Mouse (Mus musculus) right cerebral cortex, postnatal 14 days (tissue): ENCODE measurements at regions not wholly inside any gene's neighbourhood (a gene's known extent, or its start where the extent isn't known, plus 50 kb on each side); places are given as distances from the start of the nearest gene placed in this dataset.

Experiments used
- DNase-seq: peaks from one replicate; pipeline ENCODE4 v3.0.0; 2022

DNA sequence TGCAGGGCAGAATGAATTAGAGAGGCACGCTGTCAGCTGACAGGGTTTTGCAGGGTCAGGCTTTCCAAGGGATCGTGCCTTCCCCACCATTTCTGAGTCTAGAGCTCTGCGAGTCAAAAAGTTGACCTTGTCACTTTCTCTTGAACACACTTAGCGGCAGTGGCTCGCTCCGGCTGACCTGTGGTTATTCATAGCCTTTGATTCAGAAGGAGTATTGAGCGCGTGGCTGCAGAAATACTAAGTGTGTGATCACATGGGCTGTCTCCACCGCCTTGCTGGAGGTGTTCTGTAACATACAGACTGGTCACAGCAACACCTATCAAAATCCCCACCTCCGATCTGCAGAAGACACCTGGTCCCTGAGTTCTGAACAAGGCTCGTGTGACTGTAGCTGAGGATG lies 252.9 kb downstream of the Uaca start:
- no peak for DNase-seq

DNA sequence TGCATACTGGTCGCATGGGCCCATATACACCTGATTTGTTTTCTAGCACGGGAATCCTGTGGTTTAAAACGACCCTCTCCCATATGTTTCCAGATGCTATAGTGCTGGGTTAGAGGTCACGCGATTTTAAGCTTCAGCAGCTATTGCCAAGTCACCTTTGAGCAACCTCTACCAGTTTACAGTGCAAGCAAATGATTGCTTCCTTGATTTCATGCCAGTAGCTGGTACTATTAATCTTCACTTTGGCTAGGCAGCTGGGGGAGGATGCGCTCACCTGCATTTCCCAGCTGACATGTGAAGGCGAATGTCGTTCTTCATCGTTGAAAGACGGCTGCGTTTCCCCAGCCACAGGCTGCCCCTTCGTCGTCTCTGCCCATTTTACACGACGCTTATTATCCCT lies 254.2 kb downstream of the Uaca start:
- no peak for DNase-seq

DNA sequence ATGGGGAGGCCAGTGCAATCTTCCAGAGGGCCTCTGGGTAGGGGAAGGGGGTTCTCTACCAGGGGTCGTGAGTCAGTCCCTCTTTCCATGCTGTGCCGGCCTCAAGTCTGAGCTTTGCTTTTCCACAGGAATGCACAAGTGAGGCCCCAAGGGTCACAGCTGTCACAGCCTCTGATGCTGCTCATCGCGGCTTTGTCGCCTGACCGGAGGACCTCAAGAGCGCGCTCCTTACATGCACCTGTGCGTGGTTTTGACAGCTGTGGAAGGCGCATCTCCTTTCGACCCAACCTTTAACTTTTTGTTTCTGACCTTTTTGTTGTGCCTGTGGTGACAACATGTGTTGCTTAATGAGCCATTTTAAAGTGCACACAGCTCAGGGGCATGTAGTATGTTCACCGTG lies 258.3 kb downstream of the Uaca start:
- DNase-seq = no peak

DNA sequence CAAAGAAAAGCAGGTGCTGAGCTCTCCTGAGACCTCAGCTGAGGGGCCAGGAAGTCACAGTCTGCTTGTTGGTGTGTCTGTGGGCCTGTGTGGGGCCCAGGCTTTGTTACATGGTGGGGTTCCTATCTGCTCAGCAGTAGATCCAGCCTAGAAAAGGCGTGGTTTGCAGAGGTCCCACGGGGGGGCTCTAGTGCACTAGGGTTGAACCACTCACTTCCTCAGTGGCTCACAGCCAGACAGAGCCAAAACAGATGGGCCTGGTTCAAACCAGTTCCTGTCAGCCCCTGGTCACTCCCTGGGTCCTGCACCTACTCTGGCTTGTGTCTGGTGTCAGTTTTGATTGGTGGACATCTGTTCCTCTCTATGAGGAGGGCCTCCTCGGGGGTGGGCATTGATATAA lies 260.1 kb downstream of the Uaca start:
- peak; percentile 32 for DNase-seq

DNA sequence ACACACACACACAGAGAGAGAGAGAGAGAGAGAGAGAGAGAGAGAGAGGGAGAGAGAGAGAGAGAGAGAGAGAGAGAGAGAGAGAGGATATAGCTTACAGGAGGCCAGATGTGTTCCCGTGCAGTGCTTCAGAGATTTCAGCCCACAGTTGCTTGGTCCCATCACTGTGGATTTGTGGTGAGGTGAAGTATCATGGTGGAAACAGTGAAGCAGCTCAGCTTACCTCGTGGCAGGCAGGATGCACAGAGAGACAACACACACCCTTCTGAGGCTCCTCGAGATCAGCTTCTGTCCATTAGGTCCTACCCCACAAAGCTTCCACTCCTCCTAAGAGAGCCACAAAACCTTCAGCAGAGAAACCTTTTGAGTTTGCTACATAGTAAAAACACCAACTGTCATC lies 261.1 kb downstream of the Uaca start:
- no peak for DNase-seq

DNA sequence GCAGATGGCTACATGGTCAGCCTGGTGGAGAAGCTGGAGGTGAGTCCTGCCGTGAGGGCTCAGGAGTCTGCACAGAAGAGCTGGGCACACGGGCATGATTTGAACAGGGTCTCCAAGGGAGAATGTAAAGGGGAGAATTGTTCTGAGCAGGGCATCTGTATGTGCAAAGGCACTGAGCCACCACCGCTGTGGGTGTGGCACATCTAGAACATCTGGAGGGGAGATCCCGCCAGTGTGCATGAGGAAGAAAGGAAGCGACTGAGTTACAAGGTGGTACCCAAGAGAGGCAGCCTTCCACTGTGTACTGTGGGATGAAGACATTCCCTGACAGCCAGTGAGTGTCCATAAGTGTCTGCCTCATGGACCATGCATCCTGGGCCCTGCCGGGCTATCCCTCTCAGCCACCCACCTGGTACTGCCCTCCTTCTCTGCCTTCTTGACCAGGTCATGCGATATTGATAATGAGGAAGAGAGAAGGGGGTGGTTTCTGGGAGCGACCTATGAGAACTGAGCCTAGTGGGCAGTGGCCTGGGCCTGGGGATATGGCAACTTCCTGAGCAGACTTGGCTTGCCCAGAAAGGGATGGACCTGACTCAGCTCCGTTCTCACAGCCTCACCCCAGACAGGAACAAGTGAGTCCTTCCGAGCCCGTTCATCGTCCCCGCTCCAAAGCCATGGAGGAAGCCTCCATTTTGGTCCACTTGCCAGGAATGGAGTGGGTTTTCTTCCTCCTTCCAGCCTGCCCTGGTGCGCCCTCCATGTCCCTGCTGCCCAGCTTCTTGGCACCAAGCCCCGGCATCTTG lies 261.8 kb downstream of the Uaca start:
- DNase-seq = peak; percentile 33

DNA sequence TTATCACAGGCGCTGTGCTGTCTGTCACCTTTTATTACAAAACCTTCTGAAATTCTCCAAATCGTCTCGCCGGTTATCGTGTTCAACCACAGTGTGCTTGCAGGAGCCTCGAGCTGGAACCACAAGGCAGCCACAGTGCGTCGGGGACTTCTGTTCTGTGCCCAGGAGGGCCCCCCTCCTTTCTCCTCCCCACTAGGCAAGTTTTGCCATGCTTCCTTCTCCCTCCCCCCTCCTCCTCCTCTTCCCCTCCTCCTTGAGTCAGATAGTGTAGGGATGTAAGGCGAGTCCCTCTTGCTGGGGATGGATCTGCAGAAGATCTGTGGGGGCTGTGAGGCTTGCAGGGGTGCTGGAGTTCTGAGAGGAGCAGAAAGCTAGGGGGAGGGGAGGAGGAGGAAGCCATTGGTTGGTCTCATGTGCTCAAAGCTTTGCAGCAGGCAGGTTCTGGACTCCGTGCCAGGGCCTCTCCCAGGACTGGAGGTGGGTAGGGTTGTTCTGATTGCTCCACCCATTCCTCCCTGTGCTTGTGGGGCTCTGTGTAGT lies 262.5 kb downstream of the Uaca start:
- DNase-seq = peak; percentile 30

DNA sequence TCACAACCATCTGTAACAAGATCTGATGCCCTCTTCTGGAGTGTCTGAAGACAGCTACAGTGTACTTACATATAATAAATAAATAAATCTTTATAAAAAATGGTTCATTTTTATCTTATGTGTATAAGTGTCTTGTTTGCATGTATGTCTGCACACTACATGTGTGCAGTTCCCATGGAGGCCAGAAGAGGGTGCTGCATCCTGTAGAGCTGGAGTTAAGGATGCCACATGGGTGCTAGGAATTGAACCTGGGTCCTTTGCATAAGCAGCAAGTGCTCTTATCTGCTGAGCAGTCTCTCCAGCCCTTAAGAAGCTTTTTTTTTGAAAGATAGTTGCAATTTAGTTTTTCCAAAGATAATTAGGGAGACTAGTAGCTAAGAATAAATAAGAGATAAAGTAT lies 264.9 kb downstream of the Uaca start:
- DNase-seq = no peak

DNA sequence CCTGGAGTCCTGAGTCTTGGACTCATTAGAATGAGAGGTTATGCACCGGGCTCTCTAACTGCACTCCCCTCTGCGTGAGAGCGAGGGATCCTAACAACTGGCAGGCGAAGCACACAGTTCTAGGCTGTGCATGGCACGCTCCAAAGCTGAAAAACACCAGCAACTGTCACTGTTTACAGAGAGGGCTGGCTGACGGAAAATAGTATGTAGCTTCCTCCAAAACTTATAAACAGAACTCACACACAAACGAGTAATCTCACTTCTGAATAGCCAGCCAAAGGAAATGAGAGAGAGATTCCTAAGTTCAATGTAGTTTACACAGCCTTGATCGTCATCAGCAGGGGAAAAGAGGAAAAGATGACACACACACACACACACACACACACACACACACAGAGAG lies 266.6 kb downstream of the Uaca start:
- no peak for DNase-seq

DNA sequence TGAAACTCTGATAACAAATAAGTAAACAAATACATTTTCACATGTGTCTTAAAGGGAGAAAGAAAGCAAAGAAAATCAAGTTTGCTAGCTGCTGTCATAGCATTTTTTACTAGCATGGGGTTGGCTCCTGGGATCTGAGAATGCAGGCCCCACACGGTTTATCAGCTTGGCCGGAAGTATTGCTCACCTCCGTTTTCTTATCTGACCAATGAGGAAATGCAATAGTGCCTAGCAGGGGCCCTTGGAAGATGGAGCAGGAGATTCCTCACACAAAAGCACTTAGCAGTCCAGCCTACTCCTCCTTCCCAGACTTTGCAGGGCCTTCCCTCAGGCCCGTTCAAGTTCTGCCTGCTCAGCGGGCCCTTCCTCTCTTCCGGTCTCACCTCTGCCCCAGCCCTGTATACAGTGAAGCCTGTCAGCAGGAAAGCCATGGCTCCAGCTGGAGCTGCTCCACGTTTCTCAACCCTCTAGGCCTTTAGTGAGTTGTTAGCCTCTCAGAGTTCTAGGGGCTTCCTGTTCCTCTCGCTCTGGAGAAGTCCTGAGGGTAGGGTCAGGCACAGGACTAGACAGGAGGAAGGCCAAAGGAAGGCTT lies 270.5 kb downstream of the Uaca start:
- DNase-seq = no peak

DNA sequence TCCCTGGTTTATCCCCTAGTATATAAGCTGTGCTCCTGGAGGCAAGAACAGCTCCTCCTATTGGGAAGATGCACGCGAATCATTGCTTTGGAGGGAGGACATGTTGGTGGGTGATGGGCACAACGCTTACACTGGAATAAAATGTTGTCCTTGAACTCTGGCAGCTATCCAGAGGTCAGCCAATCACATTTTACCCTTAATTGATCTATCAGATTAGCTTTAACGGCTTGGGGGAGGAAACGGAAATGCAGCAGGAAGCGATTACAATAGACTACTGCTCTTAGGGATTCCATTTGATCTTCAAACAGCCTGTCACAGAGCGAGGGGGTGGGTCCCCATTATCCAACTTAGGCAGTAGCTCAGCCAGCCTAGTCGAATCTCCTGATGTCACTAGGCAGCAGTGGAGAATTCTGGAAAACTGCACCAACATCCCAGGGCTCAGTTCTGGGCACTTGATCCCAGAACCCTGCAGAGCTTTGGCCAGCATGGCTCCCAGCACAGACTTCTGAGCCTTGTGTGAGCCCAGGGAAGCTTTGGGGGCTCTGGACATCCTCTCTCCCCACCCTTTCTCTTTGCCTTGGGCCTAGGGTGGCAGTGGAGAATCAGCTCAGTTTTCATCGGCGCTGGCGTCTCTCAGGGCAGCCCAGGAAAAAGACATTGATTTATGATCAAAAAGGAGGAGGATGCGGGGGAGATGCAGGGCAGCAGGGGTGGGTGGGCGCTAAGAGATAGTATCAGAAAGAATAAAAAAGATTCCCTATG lies 275.4 kb downstream of the Uaca start:
- DNase-seq = no peak

DNA sequence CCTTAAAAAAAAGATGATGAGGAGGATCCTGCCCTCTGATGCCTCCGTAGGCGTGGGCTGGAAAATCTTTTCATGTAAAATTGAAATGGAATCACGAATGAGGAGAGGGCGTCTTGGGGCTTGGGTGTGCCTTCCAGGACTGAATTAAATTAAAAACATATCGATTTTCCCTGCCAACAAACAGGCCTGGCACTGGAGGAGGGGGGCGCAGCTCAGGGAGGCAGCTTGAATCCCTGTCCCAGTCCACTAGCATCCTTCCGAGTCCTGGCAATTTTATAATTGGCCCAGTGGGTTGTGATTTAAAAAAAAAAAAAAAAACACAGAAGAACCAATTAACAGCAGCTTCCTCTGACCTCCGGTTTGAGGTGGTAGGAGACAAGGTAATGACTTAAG lies 276.0 kb downstream of the Uaca start:
- DNase-seq = no peak

DNA sequence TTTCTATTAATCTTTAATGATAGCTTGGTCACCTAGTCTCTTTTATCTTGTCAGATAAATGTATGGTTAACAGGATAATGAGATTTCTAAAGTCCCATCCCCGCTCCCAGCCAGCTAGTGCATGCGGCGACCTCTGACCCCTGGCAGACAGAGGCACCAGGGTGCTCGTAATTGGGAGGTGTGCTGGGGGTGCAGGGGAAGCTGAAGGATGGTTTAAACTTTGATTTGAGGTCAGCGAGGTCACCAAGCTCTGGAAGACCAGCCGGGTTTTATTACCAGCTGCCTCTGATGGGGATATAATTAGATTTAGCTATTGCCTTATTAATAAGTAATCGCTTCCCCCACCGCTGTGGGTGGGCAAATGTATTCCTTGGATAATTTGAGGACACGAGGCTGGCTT lies 276.5 kb downstream of the Uaca start:
- no peak for DNase-seq

DNA sequence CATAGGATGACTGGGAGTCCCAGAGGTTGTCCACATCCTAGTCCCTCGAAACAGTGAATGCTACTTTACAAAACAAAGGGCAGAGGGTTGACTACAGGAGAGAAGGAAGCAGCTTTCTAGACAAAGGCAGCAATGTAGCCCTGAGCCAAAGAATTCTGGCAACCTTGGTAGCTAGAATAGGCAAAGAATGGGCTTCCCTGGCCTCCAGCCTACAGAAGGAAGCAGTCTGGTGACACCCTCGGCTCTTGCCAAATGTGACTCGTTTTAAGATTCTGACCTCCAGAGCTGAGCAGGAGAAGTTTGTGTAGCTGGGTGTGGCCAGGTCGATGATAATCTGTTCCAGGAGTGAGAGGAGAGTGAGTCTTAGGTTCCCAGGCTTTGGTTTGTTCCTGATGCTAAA lies 279.1 kb downstream of the Uaca start:
- DNase-seq = no peak

DNA sequence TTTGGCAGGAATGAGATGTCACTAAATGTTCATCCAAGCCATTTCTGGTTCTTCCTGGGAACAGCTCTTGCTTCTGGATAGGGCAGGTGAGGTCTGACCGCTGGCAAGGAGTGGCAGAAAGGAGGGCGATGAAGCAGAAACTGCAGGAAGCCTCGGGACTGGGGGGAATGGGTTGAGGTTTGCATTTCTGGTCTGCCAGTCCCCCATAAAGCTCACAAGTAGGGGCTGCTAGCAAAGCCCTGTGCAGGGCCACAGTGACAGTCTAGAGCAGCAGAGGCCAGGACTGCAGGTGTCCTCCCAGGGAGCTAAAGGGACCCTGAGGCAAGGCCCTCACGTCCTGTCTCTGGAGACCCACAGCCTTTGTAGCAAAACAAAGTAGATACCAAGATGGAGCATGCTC lies 280.7 kb downstream of the Uaca start:
- no peak for DNase-seq

DNA sequence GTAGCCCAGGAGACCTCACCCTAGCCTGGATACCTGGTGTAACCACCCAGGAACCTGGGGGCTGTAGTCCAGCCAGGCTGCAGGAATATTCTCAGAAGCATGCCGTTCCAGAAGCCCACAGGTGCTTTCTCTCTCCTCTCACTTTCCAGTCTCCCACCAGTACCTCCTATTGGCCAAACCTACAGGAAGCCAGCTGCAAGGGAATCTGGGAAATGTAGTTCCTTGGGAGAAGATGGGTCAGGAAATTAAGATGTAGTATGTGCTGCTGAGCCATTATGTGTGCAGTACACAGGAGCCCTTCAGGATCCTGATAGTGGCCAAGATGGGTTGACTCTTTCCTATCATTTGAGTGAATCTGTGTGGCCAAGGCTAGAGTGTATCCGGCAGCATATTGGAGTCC lies 282.8 kb downstream of the Uaca start:
- DNase-seq = no peak

DNA sequence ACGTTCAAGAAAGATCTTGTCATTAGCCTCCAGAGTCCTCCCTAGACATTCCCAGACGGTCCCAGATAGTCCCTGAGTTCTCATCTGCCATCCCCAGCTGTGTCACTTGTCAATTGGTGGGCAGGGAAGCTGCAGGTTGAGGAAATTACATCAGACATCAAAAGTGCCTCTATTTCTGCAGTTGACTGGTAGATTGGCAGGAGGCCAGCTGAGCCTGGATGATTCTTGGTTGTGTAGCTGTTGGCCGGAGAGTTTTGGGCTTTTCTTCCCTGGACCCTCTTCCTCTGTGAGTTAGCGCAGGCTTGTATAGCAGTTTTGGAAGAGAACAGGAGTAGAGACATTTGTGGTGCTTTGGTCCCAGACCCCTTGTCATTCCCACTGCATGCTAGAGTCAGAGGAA lies 283.5 kb downstream of the Uaca start:
- no peak for DNase-seq

DNA sequence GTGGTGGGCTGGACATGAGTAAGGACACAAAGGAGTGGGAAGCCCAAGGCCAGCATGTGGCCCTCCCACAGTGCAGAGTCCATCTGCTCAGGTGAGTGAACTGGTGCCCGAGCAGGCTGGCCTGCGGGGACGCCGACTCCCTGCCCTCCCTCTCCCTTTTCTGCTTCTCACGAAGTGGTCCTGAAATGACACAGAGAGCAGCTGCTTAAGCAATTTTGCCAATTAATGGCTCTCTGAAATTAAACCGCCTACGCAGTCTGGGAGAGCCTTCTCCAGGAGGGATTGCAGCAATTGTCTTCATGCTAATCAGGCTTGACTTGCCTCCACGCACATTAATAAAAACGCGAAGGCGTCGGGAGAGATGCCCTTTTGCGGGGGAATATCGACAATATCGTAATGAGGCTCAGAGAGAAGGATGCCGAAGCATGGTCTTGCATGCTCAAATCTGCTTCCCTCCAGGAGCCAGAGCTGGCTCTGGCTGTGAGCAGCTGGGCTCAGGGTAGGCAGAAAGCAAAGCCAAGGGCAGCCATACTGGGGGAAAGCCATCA lies 287.2 kb downstream of the Uaca start:
- no peak for DNase-seq

DNA sequence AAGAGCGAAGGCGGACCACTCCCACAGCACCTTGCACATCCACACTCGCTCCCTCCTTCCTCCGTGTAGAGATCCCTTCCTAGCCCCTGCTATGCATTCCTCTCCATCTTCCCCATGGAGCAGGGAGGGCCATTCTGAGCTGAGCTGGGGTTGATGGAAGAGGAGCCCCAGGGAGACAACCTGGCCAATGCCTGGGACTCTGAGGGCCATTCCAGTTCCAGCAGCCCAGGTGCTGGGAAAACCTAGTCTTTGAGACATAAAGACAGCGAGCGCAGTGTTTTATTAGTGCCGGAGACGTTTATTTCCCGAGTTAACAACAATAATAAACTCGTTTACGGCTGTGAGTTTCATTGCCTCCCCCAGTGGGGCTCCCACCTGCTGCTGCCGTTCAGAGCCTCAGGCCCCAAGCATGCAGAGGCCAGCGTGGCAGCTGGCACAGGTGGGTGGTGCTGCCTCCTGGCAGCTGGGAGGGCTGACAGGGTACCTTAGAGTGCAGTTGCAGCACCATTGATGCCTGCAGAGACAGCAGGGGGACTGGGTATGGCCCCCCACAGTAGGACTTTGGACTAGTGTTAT lies 287.4 kb upstream of the Tle3 start:
- no peak for DNase-seq

DNA sequence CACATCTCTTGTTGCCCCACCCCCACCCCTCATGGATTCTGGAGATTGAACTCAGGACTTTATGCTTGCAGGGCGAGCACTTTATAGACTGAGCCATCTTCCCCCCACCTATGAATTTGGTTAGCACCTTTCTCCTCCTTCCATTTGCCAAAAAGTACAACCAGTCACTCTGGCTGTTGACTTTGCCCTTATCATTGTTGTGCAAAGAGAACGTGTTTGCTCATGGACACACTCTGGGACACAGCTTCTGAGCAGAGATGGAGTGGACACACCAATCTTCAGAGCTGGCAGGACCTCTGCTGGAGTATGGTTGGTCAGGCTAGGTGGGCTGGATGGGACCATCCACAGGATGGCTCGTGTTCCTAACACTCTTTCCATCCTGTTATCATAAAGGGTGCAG lies 285.1 kb upstream of the Tle3 start:
- no peak for DNase-seq

DNA sequence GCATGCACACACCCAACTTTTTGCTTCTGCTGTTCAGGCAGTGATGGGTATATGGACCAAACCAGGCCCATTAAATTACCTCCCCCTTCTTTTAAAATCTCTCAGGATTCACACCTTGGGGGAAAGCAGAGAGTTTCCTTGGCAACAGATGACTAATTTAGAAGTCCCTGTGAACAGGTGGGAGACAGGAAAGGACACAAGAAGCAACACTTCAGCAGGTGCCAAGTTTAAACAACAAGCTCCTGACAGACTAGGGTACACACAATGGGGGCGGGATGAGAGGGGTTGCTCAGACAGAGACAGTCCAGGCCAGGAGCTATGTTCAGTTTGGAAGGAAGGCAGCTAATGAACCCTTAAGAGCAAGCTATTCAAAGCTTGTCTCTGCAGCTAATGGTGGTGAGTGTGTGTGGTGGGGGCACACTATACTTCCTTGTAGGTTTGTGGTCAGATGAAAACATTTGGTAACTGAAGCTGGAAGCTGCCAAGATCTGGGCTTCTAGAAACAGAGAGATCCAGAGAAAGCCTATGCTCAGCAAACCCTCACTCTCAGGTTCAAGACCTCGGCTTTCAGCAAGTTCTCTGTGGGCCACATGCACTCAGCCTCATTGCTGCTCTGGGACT lies 283.0 kb upstream of the Tle3 start:
- DNase-seq = no peak

DNA sequence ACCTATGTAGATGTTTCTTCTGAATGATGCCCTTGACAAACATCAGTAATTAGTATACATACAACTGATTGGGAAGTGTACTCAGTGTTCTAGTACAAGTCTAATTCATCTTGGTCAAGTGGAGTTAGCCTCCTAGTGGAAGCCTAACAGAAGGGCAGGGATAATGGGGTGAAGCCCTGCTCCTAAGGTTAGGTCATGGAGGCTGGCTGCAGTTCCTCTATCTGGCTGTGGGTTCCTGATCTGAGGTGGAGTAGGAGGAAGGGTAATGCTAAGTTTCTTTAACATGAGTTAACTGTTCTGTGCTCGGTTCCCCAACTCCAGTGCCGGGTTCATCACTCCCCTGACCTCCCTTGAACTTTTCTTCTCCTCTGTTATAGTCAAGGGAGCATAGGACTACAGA lies 281.1 kb upstream of the Tle3 start:
- DNase-seq = no peak
